Mouse (Mus musculus) hindbrain, embryonic 13.5 days (tissue): ENCODE data around the gene Ripk1. TPM values are rescaled to one million over a fixed set of nuclear protein-coding genes. Genes with fewer than 3 reads are reported as not detected.
"Not testable (repeated sequence)": the region's sequence is repeated elsewhere in the genome, so short reads cannot be mapped to it uniquely, and the experiment has no call there.

ENCODE experiments used
- ATAC-seq: fragments of 200-750 bp; cut with Nextera tagmentation; 2 replicates; pipeline ENCODE4 v1.8.0; 2017; ENCODE audit warnings: moderate TSS enrichment; ENCODE audit not compliant: low FRiP score
- H3K27ac ChIP-seq: fragments of 300-500 bp; sonication (generic); 2 replicates; pipeline ENCODE4 v1.5.1; 2015; ENCODE audit warnings: inconsistent platforms, mild to moderate bottlenecking, moderate library complexity
- H3K27me3 ChIP-seq: fragments of 300-500 bp; sonication (generic); 2 replicates; pipeline ENCODE4 v1.6.1; 2015; ENCODE audit warnings: mild to moderate bottlenecking, inconsistent platforms
- H3K36me3 ChIP-seq: fragments of 300-500 bp; sonication (generic); 2 replicates; pipeline ENCODE4 v1.6.1; 2015; ENCODE audit warnings: mild to moderate bottlenecking, inconsistent platforms
- H3K4me1 ChIP-seq: fragments of 300-500 bp; sonication (generic); replicated peaks from 2 replicates; pipeline ENCODE4 v1.6.1; 2015; ENCODE audit warnings: inconsistent platforms
- H3K4me2 ChIP-seq: fragments of 300-500 bp; sonication (generic); 2 replicates; pipeline ENCODE4 v1.6.1; 2015; ENCODE audit warnings: inconsistent platforms, mild to moderate bottlenecking, moderate library complexity
- H3K4me3 ChIP-seq: fragments of 300-500 bp; sonication (generic); 2 replicates; pipeline ENCODE4 v1.5.1; 2015; ENCODE audit warnings: mild to moderate bottlenecking, inconsistent platforms
- H3K9ac ChIP-seq: fragments of 300-500 bp; sonication (generic); 2 replicates; pipeline ENCODE4 v1.6.1; 2015; ENCODE audit warnings: mild to moderate bottlenecking, inconsistent platforms
- H3K9me3 ChIP-seq: fragments of 300-500 bp; sonication (generic); 2 replicates; pipeline ENCODE4 v1.6.1; 2016; ENCODE audit warnings: inconsistent platforms
- WGBS: fragments of 180-500 bp; shearing (Covaris S2); methylation state at CpG from one replicate; pipeline ENCODE4 v1.1.7; 2015; 5-methylcytosine and 5-hydroxymethylcytosine counted together
- polyA plus RNA-seq: library from polyadenylated mRNA; unstranded; fragments of >200 nt; fragmentation: Nextera tagmentation; extraction: Ambion mirVana; gene quantifications from 2 replicates; pipeline ENCODE4 v1.2.1, GENCODE M21; 2015

Gene Ripk1
- polyA plus RNA-seq, 1 experiment from 2014 or later, result 6.1 TPM

DNA sequence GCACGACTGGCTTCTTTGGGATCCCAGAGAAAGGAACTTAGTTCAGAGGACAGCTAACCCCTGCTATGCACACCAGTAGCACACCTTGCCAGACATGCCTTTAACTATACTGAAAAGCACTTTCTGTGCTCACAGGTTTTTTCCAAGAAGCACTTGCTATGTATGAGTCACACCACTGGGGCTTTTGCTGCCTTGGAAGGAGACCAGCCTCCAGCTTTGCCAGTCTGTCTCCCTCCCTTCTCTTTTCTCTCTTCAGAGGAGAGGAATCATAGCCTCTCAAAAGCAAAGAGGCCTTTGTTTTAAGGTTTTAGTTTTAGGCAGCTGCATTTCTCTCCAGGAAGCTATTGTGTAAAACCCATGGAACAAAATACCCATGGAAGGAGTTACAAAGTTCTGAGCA lies 64.2 kb downstream of the Ripk1 start:
- no peaks in the 10 kb centered on the region for H3K27me3 ChIP-seq
- 38% methylated on average over 1 of the region's 1 CpGs for WGBS
- no peak overlapping the region for H3K9ac ChIP-seq

GRCm38 (mm10) chr13:34070296-34070695 lies 68.1 kb downstream of the Ripk1 start:
- no peak for ATAC-seq
- Histone ChIP-seq H3K27me3 (no peaks in the 10 kb centered on the region), H3K9ac (no peak overlapping the region), H3K36me3 (peaks cover 23% of the 10 kb centered on the region), H3K9me3 (no peaks in the 10 kb centered on the region), H3K4me2 (no peak overlapping the region), H3K4me1 (peaks cover 29% of the 10 kb centered on the region), H3K4me3 (no peak overlapping the region), H3K27ac (no peak overlapping the region)
- WGBS, result 60% methylated on average over 4 of the region's 4 CpGs

More for the DNA sequence above, 64.2 kb downstream of the Ripk1 start:
- Histone ChIP-seq H3K4me2 (no peak overlapping the region), H3K4me1 (peaks cover 10% of the 10 kb centered on the region; the same call in 1 of the 2 replicates), H3K4me3 (no peak overlapping the region), H3K36me3 (peaks cover 25% of the 10 kb centered on the region), H3K27ac (no peak overlapping the region), H3K9me3 (no peaks in the 10 kb centered on the region)
- ATAC-seq, result no peak

GRCm38 (mm10) chr13:34071836-34072235 lies 69.7 kb downstream of the Ripk1 start:
- no peaks in the 10 kb centered on the region for H3K27me3 ChIP-seq
- H3K9ac ChIP-seq, result no peak overlapping the region
- 90% methylated on average over 6 of the region's 6 CpGs for WGBS
- peaks cover 30% of the 10 kb centered on the region for H3K36me3 ChIP-seq
- no peak overlapping the region for H3K4me3 ChIP-seq
- H3K4me2 ChIP-seq, result no peak overlapping the region
- ATAC-seq, result no peak
- no peaks in the 10 kb centered on the region for H3K9me3 ChIP-seq
- H3K27ac ChIP-seq, result no peak overlapping the region
- peaks cover 45% of the 10 kb centered on the region for H3K4me1 ChIP-seq

GRCm38 (mm10) chr13:34072847-34073246 lies 70.7 kb downstream of the Ripk1 start:
- ATAC-seq, result no peak
- no peak overlapping the region for H3K9ac ChIP-seq
- WGBS, result 58% methylated on average over 3 of the region's 3 CpGs
- no peaks in the 10 kb centered on the region for H3K9me3 ChIP-seq
- H3K4me1 ChIP-seq, result peaks cover 46% of the 10 kb centered on the region
- peaks cover 30% of the 10 kb centered on the region for H3K36me3 ChIP-seq
- no peak overlapping the region for H3K4me3 ChIP-seq
- no peak overlapping the region for H3K4me2 ChIP-seq
- no peaks in the 10 kb centered on the region for H3K27me3 ChIP-seq
- H3K27ac ChIP-seq, result no peak overlapping the region

DNA sequence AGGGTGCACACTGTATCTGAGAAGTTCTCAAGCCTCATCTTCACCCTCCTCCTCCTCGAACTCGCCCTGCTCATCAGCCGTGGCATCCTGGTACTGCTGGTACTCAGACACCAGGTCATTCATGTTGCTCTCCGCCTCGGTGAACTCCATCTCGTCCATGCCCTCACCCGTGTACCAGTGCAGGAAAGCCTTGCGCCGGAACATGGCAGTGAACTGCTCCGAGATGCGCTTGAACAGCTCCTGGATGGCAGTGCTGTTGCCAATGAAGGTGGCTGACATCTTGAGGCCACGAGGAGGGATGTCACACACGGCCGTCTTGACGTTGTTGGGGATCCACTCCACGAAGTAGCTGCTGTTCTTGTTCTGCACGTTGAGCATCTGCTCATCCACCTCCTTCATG lies 72.3 kb downstream of the Ripk1 start:
- not testable (repeated sequence) for ATAC-seq, H3K27me3 ChIP-seq, H3K4me2 ChIP-seq, H3K27ac ChIP-seq, H3K9me3 ChIP-seq, H3K4me3 ChIP-seq, H3K9ac ChIP-seq
- H3K4me1 ChIP-seq, result peaks cover 49% of the 10 kb centered on the region
- peaks cover 30% of the 10 kb centered on the region for H3K36me3 ChIP-seq
- 95% methylated on average over 13 of the region's 17 CpGs for WGBS

- 70% methylated on average over 6 of the region's 6 CpGs for WGBS
Measured at GRCm38 (mm10) chr13:34075893-34076292, 73.7 kb downstream of the Ripk1 start.

DNA sequence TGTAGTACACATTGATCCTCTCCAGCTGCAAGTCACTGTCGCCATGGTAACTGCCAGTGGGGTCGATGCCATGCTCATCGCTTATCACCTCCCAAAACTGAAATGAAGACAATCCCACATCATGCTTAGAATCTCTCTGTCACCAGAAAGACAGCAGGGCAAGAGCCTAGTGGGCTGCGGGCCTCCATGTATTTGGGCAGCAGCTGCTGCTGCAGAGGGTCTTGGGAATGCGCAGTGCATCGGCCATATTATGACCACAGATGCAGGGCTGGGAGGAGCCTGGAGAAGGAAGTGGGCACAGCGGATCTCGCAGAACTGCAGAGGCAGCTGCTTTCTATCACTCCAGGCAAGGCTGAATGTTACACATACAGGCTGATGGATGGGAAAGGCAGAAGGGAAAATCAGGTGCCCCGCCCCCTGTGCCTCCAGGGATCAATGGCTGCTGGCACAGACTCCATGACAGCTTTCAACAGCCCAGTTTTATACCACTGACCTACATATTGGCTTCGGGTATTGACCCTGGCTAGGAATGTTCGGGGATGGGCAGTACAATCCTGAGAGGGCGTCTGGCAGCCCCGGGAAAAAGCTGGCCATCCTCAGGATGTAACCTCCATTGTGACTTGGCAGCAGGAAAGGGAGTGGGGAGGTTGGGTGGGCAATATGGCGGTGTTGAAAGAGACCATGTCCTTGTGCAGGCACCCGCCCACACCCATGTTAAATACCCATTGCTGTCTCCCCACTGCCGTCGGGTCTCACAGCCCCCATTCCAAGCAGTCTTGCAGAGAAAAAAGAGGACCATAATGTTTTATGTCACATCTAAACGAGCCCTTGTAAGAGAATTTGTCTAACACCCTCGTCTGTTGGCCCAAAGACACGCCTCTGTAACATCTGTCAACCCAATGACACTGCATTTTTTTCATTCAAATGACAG lies 74.7 kb downstream of the Ripk1 start:
- Histone ChIP-seq H3K4me2 (peak overlapping the region; percentile 72), H3K36me3 (peaks cover 22% of the 10 kb centered on the region), H3K4me1 (peaks cover 42% of the 10 kb centered on the region), H3K9ac (peak overlapping the region; percentile 95), H3K4me3 (peak overlapping the region; percentile 87), H3K9me3 (no peaks in the 10 kb centered on the region), H3K27me3 (no peaks in the 10 kb centered on the region), H3K27ac (peak overlapping the region; percentile 96)
- peak; percentile 74 for ATAC-seq
- 21% methylated on average over 20 of the region's 20 CpGs for whole genome bisulfite sequencing

More at GRCm38 (mm10) chr13:34075893-34076292, 73.7 kb downstream of the Ripk1 start:
- H3K9me3 ChIP-seq, H3K27ac ChIP-seq, H3K27me3 ChIP-seq, ATAC-seq: not testable (repeated sequence)
- H3K4me1 ChIP-seq, result peaks cover 42% of the 10 kb centered on the region
- H3K4me2 ChIP-seq, result peak overlapping the region; percentile 72
- peaks cover 27% of the 10 kb centered on the region for H3K36me3 ChIP-seq
- H3K4me3 ChIP-seq, result peak overlapping the region; percentile 87
- H3K9ac ChIP-seq, result peak overlapping the region; percentile 95

- peak; percentile 90 for ATAC-seq
- H3K36me3 ChIP-seq, result peaks cover 22% of the 10 kb centered on the region
- peak within 1 kb of the TSS; percentile 87 for H3K4me3 ChIP-seq
- H3K4me1 ChIP-seq, result peaks cover 36% of the 10 kb centered on the region
- no peaks in the 10 kb centered on the region for H3K27me3 ChIP-seq
- peak within 1 kb of the TSS; percentile 95 for H3K9ac ChIP-seq
- H3K27ac ChIP-seq, result peak within 1 kb of the TSS; percentile 96
- peak within 1 kb of the TSS; percentile 72 for H3K4me2 ChIP-seq
- H3K9me3 ChIP-seq, result no peaks in the 10 kb centered on the region
- under 1% methylated on average over 44 of the region's 45 CpGs for WGBS
Measured at GRCm38 (mm10) chr13:34077492-34078271, 75.5 kb downstream of the Ripk1 start, which contains the start of gene Tubb2a. Tubb2a (minus strand) TSS chr13:34078007.

DNA sequence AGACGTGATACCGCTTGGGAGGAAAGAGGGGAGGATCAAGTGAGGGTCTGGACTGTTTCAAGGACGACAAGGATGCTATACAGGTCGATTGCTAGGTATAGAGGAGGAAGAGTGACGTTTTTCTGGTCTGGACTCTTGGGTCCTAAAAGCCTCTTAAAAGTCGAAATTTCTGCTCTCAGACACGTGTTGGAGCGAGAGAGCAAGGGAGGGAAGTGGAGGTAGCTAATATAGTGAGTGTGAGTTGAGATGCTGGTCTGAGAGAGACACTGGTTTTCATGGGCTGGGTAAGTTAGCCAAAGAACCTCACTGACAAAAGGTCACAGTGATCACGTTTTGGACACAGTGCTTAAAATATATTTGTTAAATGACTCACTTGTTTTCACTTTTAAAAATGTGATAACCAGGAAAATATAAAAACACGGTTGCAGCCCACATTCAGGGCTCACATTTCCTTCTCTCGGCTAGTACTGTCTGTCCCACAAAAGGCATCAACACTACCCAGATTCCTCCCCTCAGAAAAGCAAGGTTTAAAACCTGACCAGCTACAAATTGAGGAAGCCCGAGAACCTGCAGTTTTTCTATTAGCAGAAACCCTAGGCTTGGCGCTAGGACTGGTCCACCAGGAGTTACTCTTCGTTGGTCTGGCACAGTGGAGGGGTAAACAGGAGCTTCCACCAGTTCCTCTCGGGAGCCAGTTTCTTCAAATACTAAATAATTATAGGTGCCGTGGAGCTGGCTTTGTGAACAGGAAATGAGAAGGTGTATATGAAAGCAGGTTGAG lies 76.5 kb downstream of the Ripk1 start:
- peak overlapping the region; percentile 87 for H3K4me3 ChIP-seq
- H3K9me3 ChIP-seq, result no peaks in the 10 kb centered on the region
- H3K36me3 ChIP-seq, result peaks cover 17% of the 10 kb centered on the region
- WGBS, result 45% methylated on average over 16 of the region's 16 CpGs
- peak; percentile 11; the same call in 1 of the 2 replicates for ATAC-seq
- peak overlapping the region; percentile 96 for H3K27ac ChIP-seq
- peak overlapping the region; percentile 72 for H3K4me2 ChIP-seq
- H3K9ac ChIP-seq, result peak overlapping the region; percentile 95
- peaks cover 29% of the 10 kb centered on the region for H3K4me1 ChIP-seq
- H3K27me3 ChIP-seq, result no peaks in the 10 kb centered on the region

DNA sequence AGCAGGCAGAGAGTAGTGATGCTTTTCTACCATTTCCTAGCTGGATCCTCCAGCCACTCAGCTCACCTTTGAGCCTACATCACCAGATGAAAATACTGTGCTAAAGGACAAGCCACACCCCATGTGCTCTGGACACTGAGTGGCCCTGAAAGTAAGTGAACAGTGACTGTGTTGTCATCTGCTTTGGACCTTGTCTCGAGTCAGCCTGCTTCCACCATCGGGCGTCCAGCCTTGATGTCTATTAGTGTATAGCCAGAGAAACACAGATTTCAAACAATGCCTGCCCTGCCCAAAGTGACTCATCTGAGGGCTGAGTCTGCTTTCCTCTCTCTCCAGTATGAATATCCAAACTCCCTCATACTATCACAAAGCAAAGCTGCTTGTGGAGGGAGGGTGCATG lies 77.6 kb downstream of the Ripk1 start:
- Histone ChIP-seq H3K4me1 (peaks cover 25% of the 10 kb centered on the region), H3K27ac (no peak overlapping the region), H3K4me2 (no peak overlapping the region), H3K9ac (no peak overlapping the region), H3K27me3 (no peaks in the 10 kb centered on the region), H3K36me3 (peaks cover 13% of the 10 kb centered on the region), H3K4me3 (no peak overlapping the region), H3K9me3 (no peaks in the 10 kb centered on the region)
- ATAC-seq, result no peak
- WGBS, result 80% methylated on average over 3 of the region's 3 CpGs

GRCm38 (mm10) chr13:34081926-34082325 lies 79.8 kb downstream of the Ripk1 start:
- Histone ChIP-seq H3K4me3 (no peak overlapping the region), H3K9me3 (no peaks in the 10 kb centered on the region), H3K36me3 (no peaks in the 10 kb centered on the region), H3K27ac (no peak overlapping the region), H3K4me2 (no peak overlapping the region), H3K27me3 (no peaks in the 10 kb centered on the region), H3K9ac (no peak overlapping the region), H3K4me1 (peaks cover 10% of the 10 kb centered on the region)
- no peak for ATAC-seq
- 59% methylated on average over 4 of the region's 4 CpGs for WGBS
